Mouse (Mus musculus) retina, postnatal 1 day (tissue): ENCODE data around the gene Adgrf1.
"Not testable (repeated sequence)": the region's sequence is repeated elsewhere in the genome, so short reads cannot be mapped to it uniquely, and the experiment has no call there.

Experiments used
- DNase-seq: peaks from one replicate; pipeline ENCODE4 v3.0.0-alpha.2; 2012

The Adgrf1 gene

GRCm38 (mm10) chr17:43267046-43267749 is 2.9 kb upstream of the Adgrf1 start:
- DNase-seq, result peak; percentile 19

- no peak for DNase-seq
Observed at GRCm38 (mm10) chr17:43276220-43276619, 6.1 kb downstream of the Adgrf1 start.

- DNase-seq, result peak; percentile 58
Observed at GRCm38 (mm10) chr17:43277223-43277622, 7.1 kb downstream of the Adgrf1 start.

GRCm38 (mm10) chr17:43279671-43280070 is 9.5 kb downstream of the Adgrf1 start:
- peak; percentile 46 for DNase-seq

GRCm38 (mm10) chr17:43282353-43282752 is 12.2 kb downstream of the Adgrf1 start:
- DNase-seq, result no peak

- DNase-seq, result no peak
Observed at GRCm38 (mm10) chr17:43282828-43283227, 12.7 kb downstream of the Adgrf1 start.

GRCm38 (mm10) chr17:43299515-43299914 is 29.4 kb downstream of the Adgrf1 start:
- DNase-seq, result no peak

- peak; percentile 26 for DNase-seq
Observed at GRCm38 (mm10) chr17:43325986-43326671, 56.0 kb downstream of the Adgrf1 start.

GRCm38 (mm10) chr17:43326726-43327700 is 56.9 kb downstream of the Adgrf1 start:
- peak; percentile 92 for DNase-seq

- no peak for DNase-seq
Observed at GRCm38 (mm10) chr17:43327810-43328209, 57.7 kb downstream of the Adgrf1 start.

- no peak for DNase-seq
Observed at GRCm38 (mm10) chr17:43329216-43329615, 59.1 kb downstream of the Adgrf1 start.

GRCm38 (mm10) chr17:43329761-43330183 is 59.6 kb downstream of the Adgrf1 start:
- no peak for DNase-seq

- no peak for DNase-seq
Observed at GRCm38 (mm10) chr17:43332686-43333085, 62.6 kb downstream of the Adgrf1 start.

GRCm38 (mm10) chr17:43334074-43334473 is 63.9 kb downstream of the Adgrf1 start:
- no peak for DNase-seq

GRCm38 (mm10) chr17:43337643-43338042 is 67.5 kb downstream of the Adgrf1 start:
- no peak for DNase-seq

GRCm38 (mm10) chr17:43338279-43338678 is 68.2 kb downstream of the Adgrf1 start:
- no peak for DNase-seq

- not testable (repeated sequence) for DNase-seq
Observed at GRCm38 (mm10) chr17:43346499-43346898, 76.4 kb downstream of the Adgrf1 start.

- peak; percentile 45 for DNase-seq
Observed at GRCm38 (mm10) chr17:43357902-43358539, 87.9 kb downstream of the Adgrf1 start.

- no peak for DNase-seq
Observed at GRCm38 (mm10) chr17:43359826-43360619, 89.9 kb downstream of the Adgrf1 start, which contains the start of gene Adgrf5. TSS of gene Adgrf5 (plus strand) at chr17:43360451.

GRCm38 (mm10) chr17:43361021-43361420 is 90.9 kb downstream of the Adgrf1 start:
- DNase-seq, result no peak

- DNase-seq, result no peak
Observed at GRCm38 (mm10) chr17:43362362-43362761, 92.2 kb downstream of the Adgrf1 start.

GRCm38 (mm10) chr17:43362881-43363280 is 92.8 kb downstream of the Adgrf1 start:
- DNase-seq, result no peak
